Mouse (Mus musculus) CH12.LX (cell line): Measurements from ENCODE around the gene Gpr107. TPM values are rescaled to one million over a fixed set of nuclear protein-coding genes. Genes with fewer than 3 reads are reported as not detected.

Experiments
- DNase-seq: peaks from one replicate; pipeline ENCODE4 v3.0.0-alpha.2; 2013; ENCODE audit errors: extremely low read depth
- H3K27ac ChIP-seq: 2 replicates; pipeline ENCODE4 v1.5.1; 2012; ENCODE audit warnings: low read depth, mild to moderate bottlenecking, control low read depth, moderate library complexity; ENCODE audit not compliant: insufficient read depth
- H3K27me3 ChIP-seq: replicated peaks from 2 replicates; pipeline ENCODE3; 2012; ENCODE audit warnings: inconsistent platforms
- H3K36me3 ChIP-seq, 2 experiments: replicated peaks in 1 of 2; 2 replicates each; pipeline versions ENCODE3 to v1.6.1; 2012; ENCODE audit warnings: inconsistent platforms in 1 of 2, low read length in 1 of 2, mild to moderate bottlenecking in 1 of 2, mixed read lengths in 1 of 2, moderate library complexity in 1 of 2; ENCODE audit not compliant: control insufficient read depth in 1 of 2, insufficient read depth in 1 of 2
- H3K4me1 ChIP-seq, 2 experiments: 2 replicates each; pipeline ENCODE4 v1.6.1; 2012; ENCODE audit warnings: inconsistent platforms in 1 of 2, moderate library complexity in 1 of 2; ENCODE audit not compliant: insufficient read depth in 2 of 2, control insufficient read depth in 1 of 2
- H3K4me2 ChIP-seq: 2 replicates; pipeline ENCODE4 v1.6.1; 2012; ENCODE audit warnings: low read depth, mild to moderate bottlenecking, control low read depth; ENCODE audit not compliant: poor library complexity, insufficient read depth, severe bottlenecking
- H3K4me3 ChIP-seq, 3 experiments: fragments of 150-350 bp in 1 of 3; sonication (generic) in 1 of 3; replicated peaks in 1 of 3; 2 replicates each; pipeline versions ENCODE3 to v1.5.1; 2011 to 2012; ENCODE audit warnings: low read depth in 2 of 3, low read length in 2 of 3, mild to moderate bottlenecking in 2 of 3, moderate library complexity in 2 of 3, control low read depth in 1 of 3, improper control_type of control experiment in 1 of 3, inconsistent platforms in 1 of 3, mixed read lengths in 1 of 3; ENCODE audit not compliant: poor library complexity in 1 of 3
- H3K79me2 ChIP-seq: replicated peaks from 2 replicates; pipeline ENCODE4 v1.6.1; 2012; ENCODE audit warnings: mild to moderate bottlenecking, moderate library complexity; ENCODE audit not compliant: control insufficient read depth, poor library complexity, insufficient read depth, severe bottlenecking; ENCODE audit errors: extremely low read depth
- H3K9ac ChIP-seq: 2 replicates; pipeline ENCODE4 v1.6.1; 2012; ENCODE audit warnings: low read depth, mild to moderate bottlenecking, control low read depth, moderate library complexity; ENCODE audit not compliant: insufficient read depth
- H3K9me3 ChIP-seq: replicated peaks from 2 replicates; pipeline ENCODE3; 2012; ENCODE audit warnings: low read length, inconsistent platforms, mixed read lengths
- BHLHE40 ChIP-seq: IDR thresholded peaks from 2 replicates; pipeline ENCODE4 v1.6.1; 2011; ENCODE audit warnings: mild to moderate bottlenecking, low read depth, low read length, improper control_type of control experiment
- ELF1 ChIP-seq: IDR thresholded peaks from 2 replicates; pipeline ENCODE4 v1.6.1; 2014; ENCODE audit warnings: low read depth, mild to moderate bottlenecking, inconsistent platforms, low read length, improper control_type of control experiment
- EP300 ChIP-seq: IDR thresholded peaks from 2 replicates; pipeline ENCODE4 v1.6.1; 2011; ENCODE audit warnings: low read length, improper control_type of control experiment
- ETS1 ChIP-seq: conservative IDR thresholded peaks from 2 replicates; pipeline ENCODE4 v1.6.1; 2012; ENCODE audit warnings: low read depth, mild to moderate bottlenecking, inconsistent platforms, low read length, improper control_type of control experiment, moderate library complexity
- JUN ChIP-seq: IDR thresholded peaks from 2 replicates; pipeline ENCODE4 v1.6.1; 2011; ENCODE audit warnings: low read depth, mild to moderate bottlenecking, low read length, improper control_type of control experiment, moderate library complexity; ENCODE audit not compliant: insufficient read depth
- JUND ChIP-seq: conservative IDR thresholded peaks from 2 replicates; pipeline ENCODE4 v1.6.1; 2011; ENCODE audit warnings: low read depth, low read length, improper control_type of control experiment
- KAT2A ChIP-seq: IDR thresholded peaks from 2 replicates; pipeline ENCODE4 v1.6.1; 2012; ENCODE audit warnings: low read length, improper control_type of control experiment, inconsistent platforms; ENCODE audit not compliant: insufficient replicate concordance
- MAFK ChIP-seq: IDR thresholded peaks from 2 replicates; pipeline ENCODE4 v1.6.1; 2011; ENCODE audit warnings: low read length, improper control_type of control experiment; ENCODE audit not compliant: insufficient replicate concordance
- NELFE ChIP-seq: IDR thresholded peaks from 2 replicates; pipeline ENCODE4 v1.6.1; 2011; ENCODE audit warnings: low read depth, low read length, improper control_type of control experiment
- POLR2AphosphoS2 ChIP-seq: IDR thresholded peaks from 2 replicates; pipeline ENCODE4 v1.6.1; 2011; ENCODE audit warnings: low read depth, low read length, improper control_type of control experiment
- RAD21 ChIP-seq: IDR thresholded peaks from 2 replicates; pipeline ENCODE4 v1.6.1; 2011; ENCODE audit warnings: low read depth, mild to moderate bottlenecking, low read length, improper control_type of control experiment, moderate library complexity
- RCOR1 ChIP-seq: conservative IDR thresholded peaks from 2 replicates; pipeline ENCODE4 v1.6.1; 2012; ENCODE audit warnings: low read depth, mild to moderate bottlenecking, inconsistent platforms, low read length, improper control_type of control experiment
- SIN3A ChIP-seq: IDR thresholded peaks from 2 replicates; pipeline ENCODE4 v1.6.1; 2012; ENCODE audit warnings: low read length, improper control_type of control experiment, inconsistent platforms
- SMC3 ChIP-seq: IDR thresholded peaks from 2 replicates; pipeline ENCODE4 v1.6.1; 2011; ENCODE audit warnings: low read depth, low read length, improper control_type of control experiment
- TBP ChIP-seq: conservative IDR thresholded peaks from 2 replicates; pipeline ENCODE4 v1.6.1; 2011; ENCODE audit warnings: low read depth, low read length, improper control_type of control experiment
- UBTF ChIP-seq: IDR thresholded peaks from 2 replicates; pipeline ENCODE4 v1.6.1; 2012; ENCODE audit warnings: low read depth, mild to moderate bottlenecking, inconsistent platforms, low read length, improper control_type of control experiment, moderate library complexity
- USF1 ChIP-seq: IDR thresholded peaks from 2 replicates; pipeline ENCODE4 v1.6.1; 2014; ENCODE audit warnings: low read depth, mild to moderate bottlenecking, inconsistent platforms, low read length, improper control_type of control experiment
- USF2 ChIP-seq: conservative IDR thresholded peaks from 2 replicates; pipeline ENCODE4 v1.6.1; 2011; ENCODE audit warnings: low read depth, low read length, improper control_type of control experiment
- ZC3H11A ChIP-seq: IDR thresholded peaks from 2 replicates; pipeline ENCODE4 v1.6.1; 2012; ENCODE audit warnings: low read depth, mild to moderate bottlenecking, inconsistent platforms, low read length, improper control_type of control experiment
- ZKSCAN1 ChIP-seq: IDR thresholded peaks from 2 replicates; pipeline ENCODE4 v1.6.1; 2012; ENCODE audit warnings: low read depth, inconsistent platforms, low read length, improper control_type of control experiment, borderline replicate concordance
- dilution Hi-C: fragments of 300-500 bp; cut with MboI; formaldehyde crosslinking; loops from 2 replicates; pipeline ENCODE4 v1.14.3; 2020; ENCODE audit warnings: low sequenced_read_pairs; ENCODE audit not compliant: extremely low pct_unique_long_range_greater_than_20kb, extremely low pct_ligation_motif_present
- in situ Hi-C: fragments of 300-500 bp; cut with MboI; formaldehyde crosslinking; loops from 3 replicates; pipeline ENCODE4 v1.14.3; 2019; ENCODE audit warnings: low sequenced_read_pairs, low pct_ligation_motif_present, low pct_unique_long_range_greater_than_20kb, mixed read lengths
- polyA plus RNA-seq: library from polyadenylated mRNA; unstranded; fragments of >175 nt; gene quantifications from 2 replicates; pipeline ENCODE4 v1.2.1, GENCODE M21; 2012; ENCODE audit warnings: low read depth; ENCODE audit not compliant: insufficient read length
- total RNA-seq, 2 experiments: library from RNA; depleted of rRNA; stranded (reverse); fragments of 300-350 nt in 1 of 2; fragments of >200 nt in 1 of 2; gene quantifications; 2 replicates each; pipeline ENCODE4 v1.2.3; 2012 to 2014

Gene Gpr107
- total and polyA plus RNA-seq, 3 experiments = 19.6 to 27.8 (median 24.6) TPM

GRCm38 (mm10) chr2:31202357-31202756 is 50.2 kb downstream of the Gpr107 start:
- TF ChIP-seq USF1 = no peak
- no peak for TF ChIP-seq NELFE
- TF ChIP-seq ELF1 = no peak
- TF ChIP-seq USF2 = no peak
- TF ChIP-seq KAT2A = no peak
- TF ChIP-seq SIN3A = no peak
- TF ChIP-seq POLR2AphosphoS2 = no peak
- TF ChIP-seq ZKSCAN1 = no peak
- no peak for TF ChIP-seq RCOR1
- no peak for TF ChIP-seq SMC3
- no peak for TF ChIP-seq JUN
- TF ChIP-seq ZC3H11A = no peak
- no peak for TF ChIP-seq MAFK
- TF ChIP-seq RAD21 = no peak
- no peak for TF ChIP-seq TBP
- TF ChIP-seq ETS1 = no peak
- Histone ChIP-seq H3K9me3 (no peaks in the 10 kb centered on the region), H3K36me3 (peaks cover 45 to 88% of the 10 kb centered on the region in 2 experiments), H3K27ac (no peak overlapping the region), H3K79me2 (no peaks in the 10 kb centered on the region), H3K4me3 (no peak overlapping the region), H3K27me3 (no peaks in the 10 kb centered on the region), H3K9ac (no peak overlapping the region), H3K4me2 (no peak overlapping the region), H3K4me1 (no peaks in the 10 kb centered on the region)
- no peak for DNase-seq
- dilution Hi-C loops = no loop called here
- in situ Hi-C loops = no loop called here

- Histone ChIP-seq H3K27me3 (no peaks in the 10 kb centered on the region), H3K36me3 (peaks cover 44 to 88% of the 10 kb centered on the region in 2 experiments), H3K79me2 (no peaks in the 10 kb centered on the region), H3K9ac (no peak overlapping the region), H3K27ac (no peak overlapping the region), H3K4me2 (no peak overlapping the region), H3K9me3 (no peaks in the 10 kb centered on the region), H3K4me1 (no peaks in the 10 kb centered on the region), H3K4me3 (no peak overlapping the region)
- dilution Hi-C loops (no loop called here), in situ Hi-C loops (no loop called here)
- no peak for DNase-seq
- TF ChIP-seq EP300 (no peak), RCOR1 (no peak), NELFE (no peak), POLR2AphosphoS2 (no peak), BHLHE40 (no peak), MAFK (no peak), JUND (no peak), UBTF (no peak)
These were observed 50.8 kb downstream of the Gpr107 start for GRCm38 (mm10) chr2:31202956-31203355.
